Mouse (Mus musculus): ENCODE data around the gene Elmo3. TPM values are rescaled to one million over a fixed set of nuclear protein-coding genes. Genes with fewer than 3 reads are reported as not detected.

The Elmo3 gene
- polyA plus RNA-seq (2014; fragmentation: Illumina TruSeq; extraction: RNeasy Lipid Tissue Mini Kit (QIAGEN cat#74804); ENCODE audit: low read depth, low replicate concordance): 0.15 TPM

DNA sequence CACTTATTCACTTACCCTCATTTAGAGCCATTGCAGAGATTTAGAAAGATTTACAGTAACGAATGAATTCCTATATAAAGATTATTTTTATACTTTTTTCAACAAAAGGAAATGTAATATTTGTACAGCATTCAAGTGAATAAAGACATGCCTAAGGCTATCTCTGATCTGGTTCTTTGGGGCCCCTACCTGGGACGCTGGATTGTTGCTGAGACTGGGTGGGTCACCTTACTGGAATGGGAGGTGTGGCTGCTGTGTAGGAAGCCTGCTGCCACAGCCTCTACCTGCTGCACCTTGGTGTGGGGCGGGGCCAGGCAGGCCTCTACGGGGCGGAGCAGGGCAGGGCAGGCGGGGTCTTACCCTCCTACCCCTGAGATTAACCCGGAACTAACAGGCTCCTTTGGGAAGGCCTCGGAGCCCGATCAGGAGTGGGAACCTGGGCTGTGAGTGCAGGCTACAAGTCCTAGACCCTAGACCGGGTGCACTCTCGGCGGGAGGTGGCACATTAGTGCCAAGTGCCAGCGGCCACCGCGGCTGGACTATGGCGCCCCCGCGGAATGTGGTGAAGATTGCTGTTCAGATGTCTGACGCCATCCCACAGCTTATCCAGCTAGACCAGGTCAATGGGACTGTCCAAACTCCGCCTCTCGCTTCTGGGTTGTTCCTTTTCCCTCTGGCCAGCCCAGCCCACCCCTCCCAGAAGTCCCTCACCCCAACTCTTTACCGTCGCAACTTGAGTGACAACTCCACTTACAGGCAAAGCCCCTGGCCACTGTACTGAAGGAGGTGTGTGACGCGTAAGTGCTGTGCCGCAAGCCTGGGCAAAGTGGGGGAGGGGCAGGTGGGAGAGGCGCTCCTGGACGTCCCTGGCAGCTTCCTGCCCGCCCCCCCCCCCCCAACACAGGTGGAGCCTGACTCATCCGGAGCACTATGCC lies at the start of gene Elmo3:
Elmo3 (plus strand) TSS at position 391 of the 935 bp plus-strand sequence.

DNA sequence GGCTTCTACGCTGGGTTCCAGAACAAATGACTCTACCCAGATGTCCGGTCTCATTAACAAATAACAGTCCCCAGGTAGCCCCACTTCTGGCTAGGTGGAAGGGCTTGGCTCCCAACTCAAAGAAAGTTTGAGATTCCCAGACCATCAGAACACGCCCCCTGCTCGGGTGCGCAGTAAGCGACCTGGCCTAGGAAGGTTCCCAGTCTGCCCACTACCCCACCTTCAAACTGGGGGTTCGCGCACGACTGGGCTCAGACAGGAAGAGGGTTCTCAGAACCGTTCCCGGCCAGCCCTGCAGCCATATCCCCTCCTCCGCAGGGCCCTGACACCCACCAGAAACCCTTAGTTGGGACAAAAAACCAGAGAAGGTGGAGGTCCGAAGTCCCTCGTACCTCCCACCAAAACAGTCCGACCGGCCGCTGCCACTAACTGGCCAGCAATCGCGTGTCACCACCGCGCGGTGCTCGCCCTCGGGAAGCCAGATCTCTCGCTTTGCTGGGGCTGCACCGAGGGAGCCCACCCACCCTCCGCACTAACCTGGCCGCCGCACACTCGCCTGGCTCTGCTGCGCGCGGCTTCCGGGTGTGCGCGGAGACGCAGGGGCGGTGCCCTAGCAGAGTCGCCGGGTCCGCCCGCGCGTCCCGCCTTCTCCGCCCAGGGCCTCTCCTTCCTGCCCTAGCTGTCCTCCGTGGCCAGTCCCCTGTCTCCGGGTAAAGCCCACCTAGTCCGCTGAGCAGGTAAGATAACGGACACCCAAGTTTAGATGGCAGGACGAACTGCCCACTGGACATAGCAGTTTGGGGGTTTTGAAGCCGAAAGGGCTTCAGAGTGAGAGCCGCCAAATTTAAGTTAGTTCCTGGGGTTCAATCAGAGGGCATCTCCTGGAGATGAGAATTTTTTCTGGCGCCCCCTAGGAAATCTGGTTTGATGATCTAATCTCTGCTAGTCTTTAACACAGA lies 41.1 kb upstream of the Elmo3 start, which contains the start of the genes Tradd and Fbxl8:
Tradd (minus strand) TSS at position 586 of the 959 bp plus-strand sequence.
Fbxl8 (plus strand) TSS at position 625 of the 959 bp plus-strand sequence.

DNA sequence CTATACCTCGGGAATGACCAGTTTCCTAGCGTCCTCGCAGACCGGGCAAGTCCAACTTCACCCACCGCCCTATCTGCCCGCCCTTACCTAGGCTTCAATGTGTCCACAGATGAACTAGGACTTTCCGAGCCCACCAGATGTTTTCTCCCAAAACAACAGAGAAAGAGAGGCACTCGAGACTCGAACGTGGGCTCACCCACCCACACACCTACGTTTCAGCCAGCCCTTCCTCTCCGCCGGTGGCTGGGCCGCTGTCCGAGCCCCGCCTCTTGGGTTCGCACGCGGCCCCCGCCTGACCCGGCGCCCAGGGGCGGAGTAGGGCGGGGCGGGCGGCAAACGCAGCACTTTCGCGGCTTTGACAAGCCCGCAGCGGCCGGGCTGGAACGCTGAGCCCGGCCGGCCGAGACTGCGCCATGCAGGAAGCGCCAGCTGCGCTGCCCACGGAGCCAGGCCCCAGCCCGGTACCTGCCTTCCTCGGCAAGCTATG lies 35.9 kb upstream of the Elmo3 start, which contains the start of gene Hsf4:
Hsf4 (plus strand) TSS at position 341 of the 487 bp plus-strand sequence.

GRCm38 (mm10) chr8:105275840-105276239 lies 29.6 kb upstream of the Elmo3 start, which contains the start of gene Nol3:
Nol3 (plus strand) TSS chr8:105276140.

GRCm38 (mm10) chr8:105289805-105290460 lies 15.5 kb upstream of the Elmo3 start, which contains the start of gene 4931428F04Rik:
4931428F04Rik (minus strand) TSS chr8:105289864.

DNA sequence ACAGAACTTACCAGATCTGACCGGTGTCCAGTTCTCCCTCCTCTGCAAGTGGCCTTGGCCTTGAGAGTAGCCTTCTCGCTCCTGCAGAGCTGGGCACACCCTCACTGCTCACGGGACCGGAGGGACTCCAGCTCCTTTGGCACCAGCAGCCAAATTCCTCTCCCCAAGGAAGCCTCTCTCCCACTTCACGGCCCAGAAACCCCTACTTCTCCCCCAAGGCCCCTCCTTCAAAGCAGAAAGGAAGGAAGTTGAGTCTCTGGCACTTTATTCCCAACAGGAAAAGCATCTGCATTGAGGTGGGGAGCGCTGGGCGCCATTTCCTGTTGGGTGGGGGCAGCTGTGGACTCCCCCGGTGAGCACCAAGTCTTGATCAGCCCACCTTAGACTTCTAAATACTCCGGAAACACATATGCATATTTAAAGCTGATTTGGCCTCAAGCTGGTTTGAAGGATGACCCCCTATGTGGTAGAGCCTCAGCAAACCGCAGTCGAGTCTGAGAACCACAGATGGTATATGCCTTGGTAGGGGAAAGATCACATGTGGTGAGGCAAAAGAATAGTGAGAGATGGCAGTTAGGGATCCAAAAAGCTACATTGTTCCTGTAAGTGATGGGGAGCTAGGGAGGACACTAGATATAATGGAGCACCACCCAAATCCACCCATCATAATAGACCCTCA lies 9.4 kb upstream of the Elmo3 start, which contains the start of gene Exoc3l:
Exoc3l (minus strand) TSS at position 207 of the 679 bp plus-strand sequence.

DNA sequence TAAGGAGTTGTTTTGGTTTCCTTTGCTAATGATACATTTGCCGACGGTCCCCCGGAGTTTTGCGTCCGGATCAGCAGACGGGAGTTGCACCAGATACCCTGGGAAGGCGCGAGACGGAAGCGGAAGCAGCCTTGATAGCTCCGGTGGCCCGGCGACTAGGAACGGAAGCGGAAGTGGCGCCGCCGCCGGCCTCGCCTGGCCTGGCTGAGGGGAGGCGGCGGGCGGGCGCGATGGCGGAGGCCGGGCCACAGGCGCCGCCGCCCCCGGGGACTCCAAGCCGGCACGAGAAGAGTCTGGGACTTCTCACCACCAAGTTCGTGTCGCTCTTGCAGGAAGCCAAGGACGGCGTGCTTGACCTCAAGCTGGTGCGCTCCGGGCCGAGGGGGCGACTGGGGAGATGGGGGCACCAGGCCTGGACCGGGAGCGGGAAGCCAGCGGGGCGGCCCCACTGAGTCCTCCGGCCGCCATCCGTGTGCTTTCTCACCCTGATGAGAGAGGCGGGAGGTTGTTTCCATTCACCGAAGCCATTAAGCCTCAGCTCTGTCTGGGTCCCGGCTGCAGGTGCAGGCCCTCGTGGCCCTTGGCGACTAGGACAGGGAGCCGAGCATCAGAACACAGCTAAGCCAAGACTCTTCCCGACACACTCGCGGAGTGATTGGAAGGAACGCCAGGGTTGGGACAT lies 7.7 kb upstream of the Elmo3 start, which contains the start of gene E2f4:
E2f4 (plus strand) TSS at position 153 of the 682 bp plus-strand sequence.

DNA sequence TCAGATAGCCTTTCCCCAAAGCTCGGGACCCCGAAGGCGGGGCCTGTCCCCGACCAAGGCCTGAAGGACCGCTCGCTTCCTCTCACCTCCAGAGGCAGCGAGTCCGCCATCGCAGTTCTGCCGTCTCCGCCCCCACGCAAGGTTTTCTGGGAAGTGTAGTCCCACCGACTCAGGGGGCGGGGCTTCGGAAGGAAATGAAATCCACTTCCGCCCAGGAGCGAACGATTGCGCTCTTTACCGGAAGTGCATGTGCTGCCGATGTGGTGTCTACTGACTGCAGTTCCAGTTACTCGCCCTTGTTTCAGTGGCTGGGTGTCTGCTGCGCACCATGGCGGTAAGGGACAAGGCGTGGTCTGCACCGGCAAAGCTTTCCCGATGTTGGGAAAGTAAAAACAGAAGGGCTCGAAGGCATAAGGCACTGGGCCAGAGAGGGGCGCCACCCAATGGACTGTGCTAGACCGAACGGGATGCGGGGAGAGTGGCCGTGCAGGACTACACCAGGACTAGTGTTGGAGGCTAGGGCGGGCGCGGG lies 20.8 kb downstream of the Elmo3 start, which contains the start of the genes Lrrc29 and Tmem208:
Lrrc29 (minus strand) TSS at position 138 of the 532 bp plus-strand sequence.
Tmem208 (plus strand) TSS at position 214 of the 532 bp plus-strand sequence.

DNA sequence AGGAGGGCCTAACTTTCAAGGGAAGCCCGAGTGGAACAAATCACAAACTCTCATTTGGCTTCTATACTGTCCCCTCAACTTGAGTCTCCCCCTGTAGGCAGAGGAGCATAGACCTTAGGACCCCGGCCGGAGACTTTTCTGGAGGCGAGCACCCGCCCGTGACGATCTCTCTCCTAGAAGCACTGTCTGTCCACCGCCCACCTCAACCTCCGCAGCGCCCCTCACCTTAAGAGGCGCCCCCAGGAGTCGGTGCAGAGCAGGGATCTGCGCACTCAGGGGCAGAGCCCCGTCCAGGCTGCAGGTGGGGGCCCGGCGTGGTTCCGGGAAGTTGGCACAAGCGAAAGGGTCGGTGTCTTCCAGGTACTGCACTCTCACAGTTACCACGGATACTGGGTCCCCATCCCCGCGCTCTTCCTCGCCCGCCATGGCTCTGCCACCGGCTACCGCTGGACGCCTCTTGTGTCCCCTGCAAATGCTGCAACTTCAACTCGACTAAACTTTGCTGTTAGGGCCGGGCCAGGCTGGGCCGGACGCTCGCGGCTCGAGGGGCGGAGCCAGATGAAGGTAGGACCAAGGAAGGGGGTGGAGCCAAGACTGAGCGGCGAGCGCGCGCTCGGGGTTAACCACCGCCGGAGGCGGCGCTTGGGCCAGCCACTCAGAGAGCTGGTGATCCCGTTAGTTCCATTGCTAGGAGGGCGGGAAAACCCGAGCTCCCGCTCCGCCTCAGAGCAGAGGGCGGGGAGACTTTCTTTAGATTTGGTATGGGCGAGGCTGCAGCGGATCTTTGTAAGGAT lies 42.2 kb downstream of the Elmo3 start, which contains the start of gene Fhod1:
Fhod1 (minus strand) TSS at position 526 of the 794 bp plus-strand sequence.

GRCm38 (mm10) chr8:105348450-105349095 lies 43.2 kb downstream of the Elmo3 start, which contains the start of gene Slc9a5:
Slc9a5 (plus strand) TSS chr8:105348843.

Other genes starting within 250 kb of the Elmo3 start
- gene Ces3b, start 221.8 kb upstream of the Elmo3 start, polyA plus RNA-seq (2014; fragmentation: Illumina TruSeq; extraction: RNeasy Lipid Tissue Mini Kit (QIAGEN cat#74804); ENCODE audit: low read depth, low replicate concordance): 0.18 TPM
- 0.21 TPM for gene Ces4a, start 173.8 kb upstream of the Elmo3 start, polyA plus RNA-seq (2014; fragmentation: Illumina TruSeq; extraction: RNeasy Lipid Tissue Mini Kit (QIAGEN cat#74804); ENCODE audit: low read depth, low replicate concordance)
- gene Cbfb, start 134.9 kb upstream of the Elmo3 start, polyA plus RNA-seq (2014; fragmentation: Illumina TruSeq; extraction: RNeasy Lipid Tissue Mini Kit (QIAGEN cat#74804); ENCODE audit: low read depth, low replicate concordance): 40.2 TPM
- gene D230025D16Rik, start 80.5 kb upstream of the Elmo3 start, polyA plus RNA-seq (2014; fragmentation: Illumina TruSeq; extraction: RNeasy Lipid Tissue Mini Kit (QIAGEN cat#74804); ENCODE audit: low read depth, low replicate concordance): 9.0 TPM
- gene B3gnt9, start 50.4 kb upstream of the Elmo3 start, polyA plus RNA-seq (2014; fragmentation: Illumina TruSeq; extraction: RNeasy Lipid Tissue Mini Kit (QIAGEN cat#74804); ENCODE audit: low read depth, low replicate concordance): 2.6 TPM
- 0.20 TPM for gene Tradd, start 41.0 kb upstream of the Elmo3 start, polyA plus RNA-seq (2014; fragmentation: Illumina TruSeq; extraction: RNeasy Lipid Tissue Mini Kit (QIAGEN cat#74804); ENCODE audit: low read depth, low replicate concordance)
- gene Fbxl8, start 41.0 kb upstream of the Elmo3 start, polyA plus RNA-seq (2014; fragmentation: Illumina TruSeq; extraction: RNeasy Lipid Tissue Mini Kit (QIAGEN cat#74804); ENCODE audit: low read depth, low replicate concordance): not detected
- gene Hsf4, start 35.8 kb upstream of the Elmo3 start, polyA plus RNA-seq (2014; fragmentation: Illumina TruSeq; extraction: RNeasy Lipid Tissue Mini Kit (QIAGEN cat#74804); ENCODE audit: low read depth, low replicate concordance): not detected
- 0.06 TPM for gene Nol3, start 29.5 kb upstream of the Elmo3 start, polyA plus RNA-seq (2014; fragmentation: Illumina TruSeq; extraction: RNeasy Lipid Tissue Mini Kit (QIAGEN cat#74804); ENCODE audit: low read depth, low replicate concordance)
- 8.6 TPM for gene 4931428F04Rik, start 15.7 kb upstream of the Elmo3 start, polyA plus RNA-seq (2014; fragmentation: Illumina TruSeq; extraction: RNeasy Lipid Tissue Mini Kit (QIAGEN cat#74804); ENCODE audit: low read depth, low replicate concordance)
- 0.71 TPM for gene Exoc3l, start 9.5 kb upstream of the Elmo3 start, polyA plus RNA-seq (2014; fragmentation: Illumina TruSeq; extraction: RNeasy Lipid Tissue Mini Kit (QIAGEN cat#74804); ENCODE audit: low read depth, low replicate concordance)
- gene E2f4, start 7.9 kb upstream of the Elmo3 start, polyA plus RNA-seq (2014; fragmentation: Illumina TruSeq; extraction: RNeasy Lipid Tissue Mini Kit (QIAGEN cat#74804); ENCODE audit: low read depth, low replicate concordance): 5.4 TPM
- 0.87 TPM for gene Lrrc29, start 20.7 kb downstream of the Elmo3 start, polyA plus RNA-seq (2014; fragmentation: Illumina TruSeq; extraction: RNeasy Lipid Tissue Mini Kit (QIAGEN cat#74804); ENCODE audit: low read depth, low replicate concordance)
- 3.1 TPM for gene Tmem208, start 20.8 kb downstream of the Elmo3 start, polyA plus RNA-seq (2014; fragmentation: Illumina TruSeq; extraction: RNeasy Lipid Tissue Mini Kit (QIAGEN cat#74804); ENCODE audit: low read depth, low replicate concordance)
- gene Fhod1, start 42.4 kb downstream of the Elmo3 start, polyA plus RNA-seq (2014; fragmentation: Illumina TruSeq; extraction: RNeasy Lipid Tissue Mini Kit (QIAGEN cat#74804); ENCODE audit: low read depth, low replicate concordance): 0.80 TPM
- 1.6 TPM for gene Slc9a5, start 43.2 kb downstream of the Elmo3 start, polyA plus RNA-seq (2014; fragmentation: Illumina TruSeq; extraction: RNeasy Lipid Tissue Mini Kit (QIAGEN cat#74804); ENCODE audit: low read depth, low replicate concordance)
- 3.6 TPM for gene Plekhg4, start 67.7 kb downstream of the Elmo3 start, polyA plus RNA-seq (2014; fragmentation: Illumina TruSeq; extraction: RNeasy Lipid Tissue Mini Kit (QIAGEN cat#74804); ENCODE audit: low read depth, low replicate concordance)
- gene Kctd19, start 107.9 kb downstream of the Elmo3 start, polyA plus RNA-seq (2014; fragmentation: Illumina TruSeq; extraction: RNeasy Lipid Tissue Mini Kit (QIAGEN cat#74804); ENCODE audit: low read depth, low replicate concordance): 99.0 TPM
- 73.0 TPM for gene Lrrc36, start 108.0 kb downstream of the Elmo3 start, polyA plus RNA-seq (2014; fragmentation: Illumina TruSeq; extraction: RNeasy Lipid Tissue Mini Kit (QIAGEN cat#74804); ENCODE audit: low read depth, low replicate concordance)
- gene Tppp3, start 165.9 kb downstream of the Elmo3 start, polyA plus RNA-seq (2014; fragmentation: Illumina TruSeq; extraction: RNeasy Lipid Tissue Mini Kit (QIAGEN cat#74804); ENCODE audit: low read depth, low replicate concordance): 0.20 TPM
- gene Zdhhc1, start 191.3 kb downstream of the Elmo3 start, polyA plus RNA-seq (2014; fragmentation: Illumina TruSeq; extraction: RNeasy Lipid Tissue Mini Kit (QIAGEN cat#74804); ENCODE audit: low read depth, low replicate concordance): 4.0 TPM
- 0.11 TPM for gene Hsd11b2, start 213.2 kb downstream of the Elmo3 start, polyA plus RNA-seq (2014; fragmentation: Illumina TruSeq; extraction: RNeasy Lipid Tissue Mini Kit (QIAGEN cat#74804); ENCODE audit: low read depth, low replicate concordance)